Mouse (Mus musculus): ENCODE measurements at regions not wholly inside any gene's neighbourhood (a gene's known extent, or its start where the extent isn't known, plus 50 kb on each side); places are given as distances from the start of the nearest gene placed in this dataset.

GRCm38 (mm10) chr3:21149618-21150017, 782.6 kb upstream of the Agtr1b start:
- ATAC-seq (replicated peaks; ENCODE audit: poor library complexity) = no peak

GRCm38 (mm10) chr3:21128821-21129504, 762.0 kb upstream of the Agtr1b start:
- ATAC-seq (replicated peaks; ENCODE audit: poor library complexity) = peak; percentile 96

- ATAC-seq (replicated peaks; ENCODE audit: poor library complexity) = peak; percentile 46; the same call in 1 of the 2 replicates
Observed at GRCm38 (mm10) chr3:21126191-21126590, 759.2 kb upstream of the Agtr1b start.

GRCm38 (mm10) chr3:21118164-21118902, 751.4 kb upstream of the Agtr1b start:
- ATAC-seq (replicated peaks; ENCODE audit: poor library complexity) = 0 out of 2 replicates have a peak, but pooled peaks have one; percentile 37

GRCm38 (mm10) chr3:21111735-21112518, 745.0 kb upstream of the Agtr1b start:
- no peak for ATAC-seq (replicated peaks; ENCODE audit: poor library complexity)

GRCm38 (mm10) chr3:21090206-21090605, 723.2 kb upstream of the Agtr1b start:
- ATAC-seq (replicated peaks; ENCODE audit: poor library complexity) = no peak

GRCm38 (mm10) chr3:21086426-21086825, 719.4 kb upstream of the Agtr1b start:
- no peak for ATAC-seq (replicated peaks; ENCODE audit: poor library complexity)

GRCm38 (mm10) chr3:21077548-21077947, 710.6 kb upstream of the Agtr1b start:
- no peak for ATAC-seq (replicated peaks; ENCODE audit: poor library complexity)

GRCm38 (mm10) chr3:21053337-21053736, 686.4 kb upstream of the Agtr1b start:
- ATAC-seq (replicated peaks; ENCODE audit: poor library complexity) = peak; percentile 63

- peak; percentile 88 for ATAC-seq (replicated peaks; ENCODE audit: poor library complexity)
Observed at GRCm38 (mm10) chr3:21049365-21049764, 682.4 kb upstream of the Agtr1b start.

GRCm38 (mm10) chr3:21045981-21046380, 679.0 kb upstream of the Agtr1b start:
- ATAC-seq (replicated peaks; ENCODE audit: poor library complexity) = no peak

- ATAC-seq (replicated peaks; ENCODE audit: poor library complexity) = no peak
Observed at GRCm38 (mm10) chr3:21025876-21026275, 658.9 kb upstream of the Agtr1b start.

- no peak for ATAC-seq (replicated peaks; ENCODE audit: poor library complexity)
Observed at GRCm38 (mm10) chr3:21020946-21021345, 654.0 kb upstream of the Agtr1b start.

- ATAC-seq (replicated peaks; ENCODE audit: poor library complexity) = no peak
Observed at GRCm38 (mm10) chr3:21020297-21020696, 653.3 kb upstream of the Agtr1b start.

- ATAC-seq (replicated peaks; ENCODE audit: poor library complexity) = peak; percentile 54; the same call in 1 of the 2 replicates
Observed at GRCm38 (mm10) chr3:21009650-21010049, 642.7 kb upstream of the Agtr1b start.

GRCm38 (mm10) chr3:20998295-20998694, 631.3 kb upstream of the Agtr1b start:
- ATAC-seq (replicated peaks; ENCODE audit: poor library complexity) = no peak

- ATAC-seq (replicated peaks; ENCODE audit: poor library complexity) = no peak
Observed at GRCm38 (mm10) chr3:20989486-20989970, 622.6 kb upstream of the Agtr1b start.

- ATAC-seq (replicated peaks; ENCODE audit: poor library complexity) = no peak
Observed at GRCm38 (mm10) chr3:20986942-20987341, 620.0 kb upstream of the Agtr1b start.

- ATAC-seq (replicated peaks; ENCODE audit: poor library complexity) = no peak
Observed at GRCm38 (mm10) chr3:20986377-20986727, 619.4 kb upstream of the Agtr1b start.

GRCm38 (mm10) chr3:20985682-20986376, 618.9 kb upstream of the Agtr1b start:
- ATAC-seq (replicated peaks; ENCODE audit: poor library complexity) = no peak

GRCm38 (mm10) chr3:20984146-20984545, 617.2 kb upstream of the Agtr1b start:
- ATAC-seq (replicated peaks; ENCODE audit: poor library complexity) = no peak

Measured in megakaryocyte progenitor cell, adult 5-6 weeks (primary cell).